Mouse (Mus musculus) ES-Bruce4 (cell line): ENCODE data around the gene Ppp1r8.
"Not testable (repeated sequence)": the region's sequence is repeated elsewhere in the genome, so short reads cannot be mapped to it uniquely, and the experiment has no call there.

Experiments used
- CTCF ChIP-seq: IDR thresholded peaks from one replicate; pipeline ENCODE4 v1.8.1; 2011; ENCODE audit warnings: low read depth, low read length
- EP300 ChIP-seq: IDR thresholded peaks from 2 replicates; pipeline ENCODE4 v1.6.1; 2011; ENCODE audit warnings: low read depth, low read length; ENCODE audit not compliant: insufficient read depth

- not testable (repeated sequence) for TF ChIP-seq CTCF, EP300
Observed at GRCm38 (mm10) chr4:132798666-132799065, 44.3 kb downstream of the Ppp1r8 start.
